Mouse (Mus musculus): ENCODE results near the gene Atp8b4.

DNA sequence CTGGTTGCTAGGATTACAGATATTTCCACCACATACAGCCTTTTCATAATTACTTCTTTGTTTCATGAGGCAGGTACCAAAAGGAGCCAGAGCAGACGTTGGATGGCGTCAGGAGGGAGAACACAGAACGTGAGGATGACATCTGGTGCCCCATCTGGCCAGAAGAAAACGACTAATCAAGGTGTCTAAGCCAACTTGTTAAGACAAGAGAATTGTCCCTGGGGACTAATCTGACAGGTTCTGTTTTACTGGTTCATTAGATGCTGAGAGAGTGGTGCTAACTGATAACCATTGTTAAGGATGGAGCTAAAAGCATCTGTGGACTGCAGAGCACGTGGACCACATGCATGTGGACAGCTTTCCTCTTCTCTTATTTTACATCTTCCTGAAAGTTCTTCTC lies 7.8 kb downstream of the Atp8b4 start:
- TF ChIP-seq CTCF (IDR thresholded peaks at IDR 0.05; ENCODE audit: extremely low read depth, insufficient read depth, insufficient read length, insufficient replicate concordance) (no peak), POLR2A (IDR thresholded peaks at IDR 0.05; ENCODE audit: low read depth, low read length) (no peak)

All from spleen, adult 2 months (tissue).